Mouse (Mus musculus) right cerebral cortex, postnatal 10 days (tissue): Measurements from ENCODE around the gene Klhl3.

Source experiments
- DNase-seq, 2 experiments: peaks; one replicate each; pipeline ENCODE4 v3.0.0; 2021; ENCODE audit warnings: low spot score in 2 of 2

Klhl3 gene

GRCm38 (mm10) chr13:57960254-57960653 is 153.1 kb downstream of the Klhl3 start:
- DNase-seq, result no peak

GRCm38 (mm10) chr13:57959806-57960205 is 153.6 kb downstream of the Klhl3 start:
- DNase-seq, result no peak
